25 mouse cellular contexts compared by ENCODE assay signal in genomic region chrX:136051219-136051618, GRCm38 (mm10). TPM values are rescaled to one million over a fixed set of nuclear protein-coding genes. Genes with fewer than 3 reads are reported as not detected.
A peak's percentile ranks its signal among the peaks of the same experiment; 100 is the strongest.
DNase-seq lines count a peak whose midpoint lies in the region; ATAC-seq and TF ChIP-seq lines count a peak whose summit lies in the region.
"Had no signal": no experiment of that assay in that cellular context is flagged by ENCODE, and none has a peak within 500 bp of the region (broad histone marks: within the 10 kb centered on the region; RNA-seq: fewer than 3 reads in every experiment).

No protein-coding gene starts in this region.

- peak; percentile 76 for ATAC-seq in lung, postnatal 0 days
- ATAC-seq: activated CD4-positive, CD25-positive, alpha-beta regulatory T cell, adult 4 months; CD4-positive, CD25-positive, alpha-beta regulatory T cell, adult 4 months; forebrain, embryonic 13.5 days; forebrain, embryonic 15.5 days; Patski had no signal

- DNase-seq in lung, adult 18-20 months = peak; percentile 24 to 50
- DNase-seq in lung, postnatal 14 days = no peak
- DNase-seq in lung, postnatal 0 days (ENCODE audit: low spot score) = peak; percentile 29
- DNase-seq in lung, postnatal 4 days = no peak
- peak; percentile 55 for DNase-seq in lung, postnatal 36 days
- no peak for DNase-seq in ovary, postnatal 14 days (ENCODE audit: low spot score)
- DNase-seq: adrenal gland, adult 8-10 months; adrenal gland, postnatal 14 days; adrenal gland, postnatal 36 days; B cell, adult 2 months; cerebellum, adult 11-12 months; cerebellum, adult 2 months; cerebellum, adult 9-10 months; cerebellum, postnatal 10 days; cerebellum, postnatal 25 days had no signal

- H3K9ac ChIP-seq in lung, postnatal 0 days (replicated peaks; ENCODE audit: low read depth) = no peak overlapping the region
- H3K9ac ChIP-seq: embryonic facial prominence, embryonic 12.5 days; forebrain, embryonic 13.5 days; forebrain, embryonic 15.5 days had no signal

- no peak for TF ChIP-seq EP300 in lung, postnatal 0 days (IDR thresholded peaks at IDR 0.05)

- no peaks in the 10 kb centered on the region for H3K36me3 ChIP-seq in lung, postnatal 0 days (ENCODE audit: insufficient read depth, low read length)
- H3K36me3 ChIP-seq: embryonic facial prominence, embryonic 10.5 days; embryonic facial prominence, embryonic 12.5 days; forebrain, embryonic 15.5 days; G1E had no signal

- H3K4me3 ChIP-seq in lung, postnatal 0 days (ENCODE audit: low read depth, low read length) = no peak overlapping the region
- H3K4me3 ChIP-seq: embryonic facial prominence, embryonic 10.5 days; embryonic facial prominence, embryonic 12.5 days; forebrain, embryonic 13.5 days; forebrain, embryonic 15.5 days had no signal

- no peaks in the 10 kb centered on the region for H3K27me3 ChIP-seq in lung, postnatal 0 days (replicated peaks; ENCODE audit: insufficient read depth, low read length)
- H3K27me3 ChIP-seq: CH12.LX; embryonic facial prominence, embryonic 12.5 days; forebrain, embryonic 13.5 days; forebrain, embryonic 15.5 days had no signal

- H3K27ac ChIP-seq in lung, postnatal 0 days (ENCODE audit: low read length) = no peak overlapping the region
- H3K27ac ChIP-seq: embryonic facial prominence, embryonic 10.5 days; embryonic facial prominence, embryonic 12.5 days; forebrain, embryonic 13.5 days; forebrain, embryonic 15.5 days had no signal

- TF ChIP-seq CTCF in lung, postnatal 0 days (IDR thresholded peaks at IDR 0.05) = no peak

- H3K4me2 ChIP-seq in lung, postnatal 0 days (replicated peaks; ENCODE audit: low read depth, low read length) = no peak overlapping the region
- H3K4me2 ChIP-seq: embryonic facial prominence, embryonic 12.5 days; forebrain, embryonic 13.5 days; forebrain, embryonic 15.5 days had no signal

- no peaks in the 10 kb centered on the region for H3K9me3 ChIP-seq in lung, postnatal 0 days (ENCODE audit: low read length)
- H3K9me3 ChIP-seq: embryonic facial prominence, embryonic 10.5 days; embryonic facial prominence, embryonic 12.5 days; forebrain, embryonic 13.5 days; forebrain, embryonic 15.5 days; G1E had no signal

- no peaks in the 10 kb centered on the region for H3K4me1 ChIP-seq in lung, postnatal 0 days (ENCODE audit: insufficient read depth, low read depth, low read length)
- H3K4me1 ChIP-seq: embryonic facial prominence, embryonic 10.5 days; embryonic facial prominence, embryonic 12.5 days; forebrain, embryonic 13.5 days; forebrain, embryonic 15.5 days had no signal

- 56% methylated on average over 2 of the region's 2 CpGs for WGBS in lung, postnatal 0 days

RNA-seq across cellular contexts. Expression of gene Bex2, which starts 16.8 kb away (rescaled TPM):
- polyA plus RNA-seq in lung, postnatal 0 days (2015; fragmentation: Nextera tagmentation; extraction: Ambion mirVana) = 250 and 327 TPM in 2 replicates

RNA-seq across cellular contexts. Expression of gene Arxes1, which starts 18.1 kb away (rescaled TPM):
- 5.6 and 6.8 TPM in 2 replicates for polyA plus RNA-seq in lung, postnatal 0 days (2015; fragmentation: Nextera tagmentation; extraction: Ambion mirVana)
- polyA plus RNA-seq: activated CD4-positive, CD25-positive, alpha-beta regulatory T cell, adult 4 months; CD4-positive, CD25-positive, alpha-beta regulatory T cell, adult 4 months; G1E had no signal

RNA-seq across cellular contexts. Expression of gene Nxf3, which starts 33.8 kb away (rescaled TPM):
- 0.07 and 0.08 TPM in 2 replicates for polyA plus RNA-seq in lung, postnatal 0 days (2015; fragmentation: Nextera tagmentation; extraction: Ambion mirVana)
- polyA plus RNA-seq: activated CD4-positive, CD25-positive, alpha-beta regulatory T cell, adult 4 months; CD4-positive, CD25-positive, alpha-beta regulatory T cell, adult 4 months; embryonic facial prominence, embryonic 10.5 days; forebrain, embryonic 11.5 days; forebrain, embryonic 13.5 days; forebrain, embryonic 15.5 days; Patski had no signal

RNA-seq across cellular contexts. Expression of gene Arxes2, which starts 57.6 kb away (rescaled TPM):
- polyA plus RNA-seq in lung, postnatal 0 days (2015; fragmentation: Nextera tagmentation; extraction: Ambion mirVana) = 79.0 and 99.6 TPM in 2 replicates

Comparison
In these comparisons a context has a peak if more than half of its experiments do, and no peak if none do; other contexts are left out.
1. DNase-seq: peak in lung, adult 18-20 months (2 of 2), lung, postnatal 0 days (single experiment) and lung, postnatal 36 days (single experiment); none in lung, postnatal 14 days (single experiment), lung, postnatal 4 days (0 of 2) and ovary, postnatal 14 days (single experiment).